Mouse (Mus musculus) spleen, adult 2 months (tissue): ENCODE measurements around the gene Paqr5. TPM values are rescaled to one million over a fixed set of nuclear protein-coding genes. Genes with fewer than 3 reads are reported as not detected.

Source experiments
- DNase-seq, 2 experiments: peaks; one replicate each; pipeline versions ENCODE4 v3.0.0 to v3.0.0-alpha.2; 2012 to 2021; ENCODE audit warnings: low spot score in 2 of 2, low read depth in 1 of 2
- H3K27ac ChIP-seq: fragments of 200-500 bp; 2 replicates; pipeline ENCODE4 v1.5.1; 2012; ENCODE audit warnings: low read length, inconsistent platforms; ENCODE audit not compliant: insufficient read depth
- H3K27me3 ChIP-seq: fragments of 200-500 bp; 2 replicates; pipeline ENCODE4 v1.6.1; 2012; ENCODE audit warnings: mild to moderate bottlenecking, moderate library complexity, low read length, inconsistent platforms; ENCODE audit not compliant: control insufficient read depth, insufficient read depth
- H3K36me3 ChIP-seq: fragments of 200-500 bp; 2 replicates; pipeline ENCODE4 v1.6.1; 2012; ENCODE audit warnings: mild to moderate bottlenecking, low read length, inconsistent platforms; ENCODE audit not compliant: control insufficient read depth, insufficient read depth
- H3K4me1 ChIP-seq: fragments of 200-500 bp; 2 replicates; pipeline ENCODE4 v1.6.1; 2011; ENCODE audit warnings: inconsistent platforms; ENCODE audit not compliant: control insufficient read depth, insufficient read depth, insufficient read length
- H3K4me3 ChIP-seq: fragments of 200-500 bp; 2 replicates; pipeline ENCODE4 v1.5.1; 2011; ENCODE audit warnings: mild to moderate bottlenecking, inconsistent platforms; ENCODE audit not compliant: insufficient read depth, insufficient read length; ENCODE audit errors: extremely low read depth
- CTCF ChIP-seq: fragments of 200-500 bp; IDR thresholded peaks from 2 replicates; pipeline ENCODE4 v1.5.1; 2011; ENCODE audit warnings: mild to moderate bottlenecking, inconsistent platforms; ENCODE audit not compliant: insufficient read depth, insufficient read length, insufficient replicate concordance; ENCODE audit errors: extremely low read depth
- POLR2A ChIP-seq: fragments of 200-500 bp; IDR thresholded peaks from 2 replicates; pipeline ENCODE4 v1.6.1; 2011; ENCODE audit warnings: low read depth, low read length, inconsistent platforms
- WGBS: fragments of 180-500 bp; shearing (Covaris S2); methylation state at CpG from one replicate; pipeline ENCODE4 v1.1.7; 2018; 5-methylcytosine and 5-hydroxymethylcytosine counted together
- polyA plus RNA-seq: library from polyadenylated mRNA; depleted of rRNA; stranded (reverse); fragments of >200 nt; gene quantifications from 2 replicates; pipeline ENCODE4 v1.2.3, GENCODE M21; 2012; rRNA removed

Gene Paqr5
- polyA plus RNA-seq, result 2.7 and 3.0 TPM in 2 replicates

DNA sequence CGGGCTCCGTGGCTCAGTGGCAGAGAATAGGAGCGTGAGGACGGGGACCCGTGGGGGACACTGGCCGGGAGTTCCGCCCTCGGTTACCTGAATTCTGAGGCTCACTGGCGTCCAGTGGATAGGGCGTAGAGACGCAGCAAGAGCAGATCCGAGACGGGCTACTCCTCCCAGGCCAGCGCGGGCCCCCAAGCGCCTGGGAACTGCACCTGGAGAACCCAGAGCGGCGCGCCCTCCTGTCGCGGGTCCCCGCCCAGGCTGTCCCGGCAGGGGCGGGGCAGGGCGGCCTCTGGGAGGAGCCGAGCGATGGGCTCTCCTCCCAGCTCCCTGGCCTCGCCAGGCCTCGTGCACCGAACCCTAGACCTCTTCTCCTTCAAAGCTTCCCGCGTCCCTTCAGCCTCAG lies at the start of gene Paqr5:
Gene Paqr5, minus strand, starts transcription at position 257 of the 400 bp plus-strand sequence.
- peak within 1 kb of the TSS; percentile 46; the same call in 1 of the 2 replicates for H3K4me3 ChIP-seq
- DNase-seq, result peak in 1 of 2 experiments; percentile 6
- no peak for TF ChIP-seq CTCF
- no peak for TF ChIP-seq POLR2A
- H3K27ac ChIP-seq, result no peak within 1 kb of the TSS
- H3K36me3 ChIP-seq, result no peaks in the 10 kb centered on the region
- H3K4me1 ChIP-seq, result no peaks in the 10 kb centered on the region; the same call in none of the 2 replicates
- WGBS, result 1% methylated on average over 32 of the region's 32 CpGs
- no peaks in the 10 kb centered on the region for H3K27me3 ChIP-seq

DNA sequence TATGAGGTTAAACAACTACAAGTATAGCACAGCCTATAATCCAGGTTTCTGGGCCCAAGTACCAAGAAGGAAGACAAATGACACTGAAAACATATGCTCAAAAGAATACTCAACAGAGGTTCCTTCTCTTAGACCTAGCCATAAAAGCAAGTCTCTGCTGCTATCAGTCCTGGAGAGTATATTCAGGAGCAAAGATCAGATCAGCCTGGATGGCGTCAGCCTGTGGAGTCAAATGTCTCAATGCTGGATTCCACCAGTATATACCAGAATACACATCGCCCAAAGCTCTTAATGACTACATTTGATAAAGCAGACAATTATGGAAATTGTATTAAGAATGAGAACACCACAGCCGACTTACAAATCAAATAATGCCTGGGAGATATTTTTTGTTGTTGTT lies 35.6 kb upstream of the Paqr5 start:
- Histone ChIP-seq H3K36me3 (no peaks in the 10 kb centered on the region), H3K4me3 (no peak overlapping the region), H3K27ac (no peak overlapping the region), H3K27me3 (no peaks in the 10 kb centered on the region), H3K4me1 (peaks cover 7% of the 10 kb centered on the region)
- DNase-seq, result no peak
- WGBS, result 94% methylated on average over 3 of the region's 3 CpGs
- no peak for TF ChIP-seq CTCF
- no peak for TF ChIP-seq POLR2A

DNA sequence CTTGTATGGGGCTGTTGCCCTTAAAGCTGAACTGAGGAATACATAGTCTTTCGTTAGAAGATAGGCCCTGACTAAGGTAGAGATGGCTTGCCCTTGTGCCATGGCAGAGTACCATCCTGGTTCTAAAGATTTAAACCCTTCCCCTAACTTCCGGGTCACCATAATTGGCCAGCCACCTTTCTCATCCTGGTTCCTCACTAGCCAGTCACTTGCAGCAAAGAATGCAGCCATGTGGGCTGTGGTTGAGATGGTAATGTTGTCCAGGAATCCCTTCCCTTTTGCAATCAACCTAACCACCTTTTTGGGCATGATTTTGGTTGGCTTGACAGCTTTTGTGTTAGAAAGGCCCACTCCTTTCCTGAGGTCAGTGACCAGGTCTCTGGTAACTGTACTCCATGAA lies 33.8 kb upstream of the Paqr5 start:
- WGBS, result 91% methylated on average over 2 of the region's 2 CpGs
- TF ChIP-seq CTCF (no peak), POLR2A (no peak)
- peaks cover 7% of the 10 kb centered on the region for H3K4me1 ChIP-seq

DNA sequence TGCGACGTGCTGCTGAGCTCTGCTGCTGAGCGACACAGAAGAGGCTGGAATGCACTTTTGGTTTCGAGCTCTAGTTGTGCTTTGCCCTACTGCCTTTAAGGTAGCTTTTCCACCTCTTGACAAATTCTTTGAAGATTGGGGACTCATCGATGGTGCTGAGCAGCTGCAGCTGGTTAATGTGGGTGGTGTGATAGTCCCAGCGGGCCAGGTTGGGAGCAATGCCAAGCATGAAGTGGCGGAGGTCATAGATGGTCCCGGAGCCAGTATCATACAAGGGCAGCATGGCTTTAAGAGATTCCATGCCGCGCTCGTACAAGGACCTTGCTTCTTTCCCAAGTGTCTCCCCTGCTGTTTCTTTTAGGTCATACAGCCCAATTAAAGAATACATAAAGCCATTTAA lies 33.3 kb upstream of the Paqr5 start:
- H3K27me3 ChIP-seq, result no peaks in the 10 kb centered on the region
- H3K36me3 ChIP-seq, result no peaks in the 10 kb centered on the region
- peaks cover 7% of the 10 kb centered on the region for H3K4me1 ChIP-seq
- no peak overlapping the region for H3K27ac ChIP-seq
- 86% methylated on average over 11 of the region's 11 CpGs for WGBS
- no peak for DNase-seq
- H3K4me3 ChIP-seq, result no peak overlapping the region
- no peak for TF ChIP-seq POLR2A

More for the DNA sequence above, 33.8 kb upstream of the Paqr5 start:
- DNase-seq, result no peak
- Histone ChIP-seq H3K27ac (no peak overlapping the region), H3K4me3 (no peak overlapping the region), H3K36me3 (no peaks in the 10 kb centered on the region), H3K27me3 (no peaks in the 10 kb centered on the region)

DNA sequence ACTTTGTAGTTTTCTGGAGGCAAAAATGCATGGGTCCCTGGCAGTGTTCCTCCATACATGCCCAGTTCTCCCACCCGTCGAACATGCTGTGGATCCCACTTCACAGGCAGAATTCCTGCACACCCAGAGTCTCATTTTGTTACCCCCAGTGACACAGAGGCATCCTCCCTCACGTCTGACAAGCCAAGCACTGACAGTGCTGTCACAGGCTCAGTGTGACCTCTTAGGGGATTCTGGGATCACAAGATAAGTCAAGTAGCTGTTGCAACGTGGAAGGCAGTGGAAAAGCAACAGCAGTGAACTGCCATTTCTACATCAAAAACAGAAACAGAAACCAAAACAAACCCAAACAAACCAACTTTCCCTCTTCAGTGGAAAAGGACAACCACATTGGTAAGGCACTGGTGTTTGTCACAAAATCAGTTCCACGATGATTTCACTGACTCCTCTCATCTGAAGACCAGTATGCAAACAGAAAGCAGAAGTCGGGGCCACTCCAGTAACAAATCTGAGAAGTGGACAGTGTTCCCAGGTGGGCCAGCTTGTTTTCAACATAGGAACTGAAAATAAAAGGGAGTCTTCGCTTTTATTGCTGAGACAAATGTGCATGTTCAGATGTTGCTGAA lies 31.3 kb upstream of the Paqr5 start:
- Histone ChIP-seq H3K4me1 (peaks cover 7% of the 10 kb centered on the region), H3K36me3 (no peaks in the 10 kb centered on the region), H3K4me3 (no peak overlapping the region), H3K27ac (peak overlapping the region; percentile 57), H3K27me3 (no peaks in the 10 kb centered on the region)
- peak in 1 of 2 experiments; percentile 12 for DNase-seq
- TF ChIP-seq POLR2A (no peak), CTCF (no peak)
- WGBS, result 34% methylated on average over 7 of the region's 7 CpGs

DNA sequence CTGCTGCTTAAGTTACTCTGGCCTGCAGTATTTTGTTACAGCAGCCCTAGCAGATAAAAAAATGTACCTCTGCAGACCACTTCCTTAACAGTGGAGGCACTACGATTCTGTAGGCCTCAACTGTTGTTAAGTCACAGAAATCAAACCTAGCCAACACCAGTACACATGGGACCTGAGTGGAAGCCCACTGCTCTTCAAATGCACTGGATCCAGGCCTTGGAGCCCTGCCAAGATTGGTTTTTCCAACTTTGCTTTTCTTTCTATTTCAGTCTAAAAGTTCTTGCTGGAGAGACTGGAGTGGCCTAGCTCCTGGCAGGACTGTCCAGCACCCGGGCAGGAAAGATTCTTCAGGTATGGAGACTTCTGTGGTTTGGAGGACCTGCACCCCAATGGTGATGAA lies 29.6 kb upstream of the Paqr5 start:
- no peak overlapping the region for H3K4me3 ChIP-seq
- no peaks in the 10 kb centered on the region for H3K27me3 ChIP-seq
- no peak for DNase-seq
- 78% methylated on average over 2 of the region's 2 CpGs for WGBS
- H3K27ac ChIP-seq, result no peak overlapping the region
- peaks cover 7% of the 10 kb centered on the region for H3K4me1 ChIP-seq
- TF ChIP-seq POLR2A (no peak), CTCF (no peak)
- H3K36me3 ChIP-seq, result no peaks in the 10 kb centered on the region

GRCm38 (mm10) chr9:62050801-62051200 lies 24.1 kb upstream of the Paqr5 start:
- no peak for DNase-seq

More at GRCm38 (mm10) chr9:62050801-62051200, 24.1 kb upstream of the Paqr5 start:
- WGBS, result 64% methylated on average over 4 of the region's 4 CpGs
- Histone ChIP-seq H3K27me3 (no peaks in the 10 kb centered on the region), H3K4me1 (no peaks in the 10 kb centered on the region), H3K27ac (no peak overlapping the region), H3K4me3 (no peak overlapping the region), H3K36me3 (no peaks in the 10 kb centered on the region)
- no peak for TF ChIP-seq POLR2A
- no peak for TF ChIP-seq CTCF
